Mouse (Mus musculus): Measurements from ENCODE around the gene 9430097D07Rik. TPM values are rescaled to one million over a fixed set of nuclear protein-coding genes. Genes with fewer than 3 reads are reported as not detected.

The 9430097D07Rik gene
- polyA plus RNA-seq, 1 experiment from 2014 or later = 0.56 TPM

DNA sequence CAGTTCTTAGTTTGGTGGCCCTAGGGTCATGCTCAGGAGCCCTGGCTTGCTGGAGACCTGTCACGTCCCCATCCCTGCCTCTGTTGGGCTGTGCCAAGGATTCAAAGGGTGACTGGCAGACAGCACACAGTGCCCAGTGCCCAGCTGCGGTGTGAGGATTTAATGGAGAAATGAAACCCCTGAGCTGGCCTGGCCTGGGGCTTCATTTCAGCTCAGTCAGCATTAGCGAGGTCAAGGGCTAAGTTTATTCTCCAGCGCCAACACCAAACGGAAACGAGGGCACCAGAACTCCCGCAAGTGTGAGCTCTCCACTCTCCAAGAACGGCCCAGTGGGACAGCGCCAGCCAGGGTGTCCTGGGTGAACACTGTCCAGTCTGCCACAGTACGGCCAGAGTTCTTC, 14.7 kb upstream of the 9430097D07Rik start:
- Histone ChIP-seq H3K9me3 (replicated peaks) (no peaks in the 10 kb centered on the region), H3K9ac (no peak overlapping the region), H3K36me3 (peaks cover 7% of the 10 kb centered on the region; the same call in 1 of the 2 replicates), H3K4me3 (no peak overlapping the region), H3K27me3 (no peaks in the 10 kb centered on the region; the same call in 1 of the 2 replicates), H3K27ac (no peak overlapping the region), H3K4me2 (replicated peaks) (no peak overlapping the region), H3K4me1 (peaks cover 13% of the 10 kb centered on the region; the same call in 1 of the 2 replicates)
- 74% methylated on average over 10 of the region's 10 CpGs for WGBS
- no peak for ATAC-seq (ENCODE audit: low FRiP score)

DNA sequence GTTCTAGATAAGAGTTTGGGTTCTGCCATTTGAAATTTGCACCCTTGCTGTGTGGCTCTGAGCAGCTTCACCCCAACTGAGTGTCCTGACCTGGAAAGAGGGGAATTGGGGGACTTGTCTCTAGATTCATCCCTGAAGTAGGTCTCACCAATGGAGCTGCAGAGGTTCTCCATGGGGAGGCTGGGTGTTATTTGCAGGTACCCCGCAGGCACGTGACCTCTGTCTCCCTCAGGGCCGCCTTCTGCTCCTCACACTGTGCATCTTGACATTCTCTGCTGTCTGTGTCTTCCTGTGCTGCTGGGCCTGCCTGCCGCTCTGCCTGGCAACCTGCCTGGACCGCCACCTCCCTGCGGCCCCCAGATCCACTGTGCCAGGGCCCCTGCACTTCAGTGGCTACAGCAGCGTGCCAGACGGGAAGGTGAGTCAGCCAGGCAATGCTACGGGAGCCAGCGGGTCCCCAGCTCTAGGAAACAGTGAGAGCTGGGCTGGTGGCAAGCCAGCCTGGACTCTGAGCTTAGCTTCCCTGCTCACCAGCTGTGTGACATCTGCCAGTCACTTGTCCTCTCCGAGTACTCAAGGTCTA, 13.8 kb upstream of the 9430097D07Rik start:
- peaks cover 13% of the 10 kb centered on the region; the same call in 1 of the 2 replicates for H3K4me1 ChIP-seq
- ATAC-seq (ENCODE audit: low FRiP score) = no peak
- H3K36me3 ChIP-seq = peaks cover 1% of the 10 kb centered on the region; the same call in 1 of the 2 replicates
- H3K27ac ChIP-seq = no peak overlapping the region
- WGBS = 70% methylated on average over 11 of the region's 11 CpGs
- H3K4me2 ChIP-seq (replicated peaks) = no peak overlapping the region
- no peak overlapping the region for H3K4me3 ChIP-seq
- H3K9me3 ChIP-seq (replicated peaks) = no peaks in the 10 kb centered on the region
- H3K27me3 ChIP-seq = no peaks in the 10 kb centered on the region; the same call in 1 of the 2 replicates
- H3K9ac ChIP-seq = 0 out of 2 replicates have a peak overlapping the region, but pooled peaks have one; percentile 38

DNA sequence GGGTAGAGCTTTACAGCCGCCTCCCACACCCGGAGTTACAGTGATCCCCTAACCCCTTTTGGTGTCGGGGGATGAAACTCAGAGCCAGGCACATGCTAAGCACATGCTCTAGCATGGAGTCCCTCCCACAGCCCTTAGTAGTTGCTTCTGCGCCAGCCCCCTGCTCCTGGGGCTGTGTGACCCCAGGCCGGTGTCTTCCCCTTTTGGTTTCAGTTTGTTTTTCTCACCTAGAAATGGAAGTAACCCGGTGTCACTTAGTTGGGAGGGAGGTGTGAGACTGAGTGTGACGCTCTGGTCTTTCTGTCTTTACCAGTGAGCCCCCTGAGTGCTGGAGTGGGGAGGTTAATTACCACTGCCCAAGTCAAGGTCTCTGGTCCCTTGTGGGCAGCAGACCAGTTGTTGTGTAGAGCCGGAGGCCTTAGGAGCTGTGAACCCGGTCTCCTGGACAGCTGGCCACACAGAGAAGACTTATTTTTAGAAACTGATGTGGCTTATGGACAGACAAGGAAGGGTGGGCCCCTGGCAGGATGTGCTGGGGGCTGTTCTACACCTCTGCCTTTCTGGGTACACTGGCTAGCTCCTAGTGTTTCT, 12.3 kb upstream of the 9430097D07Rik start:
- Histone ChIP-seq H3K9ac (peak overlapping the region; percentile 67; the same call in 1 of the 2 replicates), H3K36me3 (no peaks in the 10 kb centered on the region), H3K4me1 (peaks cover 19% of the 10 kb centered on the region), H3K4me2 (replicated peaks) (peak overlapping the region; percentile 59), H3K9me3 (replicated peaks) (no peaks in the 10 kb centered on the region), H3K27me3 (peaks cover 3% of the 10 kb centered on the region; the same call in 1 of the 2 replicates), H3K27ac (0 out of 2 replicates have a peak overlapping the region, but pooled peaks have one; percentile 0), H3K4me3 (peak overlapping the region; percentile 46)
- no peak for ATAC-seq (ENCODE audit: low FRiP score)
- 44% methylated on average over 9 of the region's 9 CpGs for WGBS

GRCm38 (mm10) chr2:32586871-32587351, 11.4 kb upstream of the 9430097D07Rik start, which contains the start of gene St6galnac4:
Gene St6galnac4 (plus strand): TSS chr2:32587095.
- no peaks in the 10 kb centered on the region for H3K9me3 ChIP-seq (replicated peaks)
- peaks cover 20% of the 10 kb centered on the region for H3K4me1 ChIP-seq
- H3K9ac ChIP-seq = peak within 1 kb of the TSS; percentile 67
- ATAC-seq (ENCODE audit: low FRiP score) = peak; percentile 70
- H3K27me3 ChIP-seq = peaks cover 10% of the 10 kb centered on the region
- WGBS = under 1% methylated on average over 38 of the region's 38 CpGs
- H3K27ac ChIP-seq = peak within 1 kb of the TSS; percentile 25; the same call in 1 of the 2 replicates
- peak within 1 kb of the TSS; percentile 46 for H3K4me3 ChIP-seq
- no peaks in the 10 kb centered on the region for H3K36me3 ChIP-seq
- H3K4me2 ChIP-seq (replicated peaks) = peak within 1 kb of the TSS; percentile 59

- H3K4me1 ChIP-seq = peaks cover 20% of the 10 kb centered on the region
- H3K4me3 ChIP-seq = no peak overlapping the region
- WGBS = 80% methylated on average over 7 of the region's 7 CpGs
- no peak overlapping the region for H3K4me2 ChIP-seq (replicated peaks)
- no peak for ATAC-seq (ENCODE audit: low FRiP score)
- no peak overlapping the region for H3K9ac ChIP-seq
- H3K27ac ChIP-seq = no peak overlapping the region
- H3K36me3 ChIP-seq = no peaks in the 10 kb centered on the region
- no peaks in the 10 kb centered on the region for H3K9me3 ChIP-seq (replicated peaks)
- peaks cover 19% of the 10 kb centered on the region for H3K27me3 ChIP-seq
These were observed 9.7 kb upstream of the 9430097D07Rik start for GRCm38 (mm10) chr2:32585149-32585714.

- Histone ChIP-seq H3K9ac (no peak overlapping the region; the same call in 1 of the 2 replicates), H3K4me2 (replicated peaks) (peak overlapping the region; percentile 54), H3K9me3 (replicated peaks) (no peaks in the 10 kb centered on the region), H3K36me3 (no peaks in the 10 kb centered on the region), H3K27me3 (peaks cover 38% of the 10 kb centered on the region), H3K4me3 (peak overlapping the region; percentile 18; the same call in 1 of the 2 replicates), H3K27ac (no peak overlapping the region; the same call in 1 of the 2 replicates), H3K4me1 (peaks cover 14% of the 10 kb centered on the region)
- WGBS = 15% methylated on average over 37 of the region's 37 CpGs
- ATAC-seq (ENCODE audit: low FRiP score) = peak; percentile 69
These were observed 7.6 kb upstream of the 9430097D07Rik start for GRCm38 (mm10) chr2:32582830-32583799.

DNA sequence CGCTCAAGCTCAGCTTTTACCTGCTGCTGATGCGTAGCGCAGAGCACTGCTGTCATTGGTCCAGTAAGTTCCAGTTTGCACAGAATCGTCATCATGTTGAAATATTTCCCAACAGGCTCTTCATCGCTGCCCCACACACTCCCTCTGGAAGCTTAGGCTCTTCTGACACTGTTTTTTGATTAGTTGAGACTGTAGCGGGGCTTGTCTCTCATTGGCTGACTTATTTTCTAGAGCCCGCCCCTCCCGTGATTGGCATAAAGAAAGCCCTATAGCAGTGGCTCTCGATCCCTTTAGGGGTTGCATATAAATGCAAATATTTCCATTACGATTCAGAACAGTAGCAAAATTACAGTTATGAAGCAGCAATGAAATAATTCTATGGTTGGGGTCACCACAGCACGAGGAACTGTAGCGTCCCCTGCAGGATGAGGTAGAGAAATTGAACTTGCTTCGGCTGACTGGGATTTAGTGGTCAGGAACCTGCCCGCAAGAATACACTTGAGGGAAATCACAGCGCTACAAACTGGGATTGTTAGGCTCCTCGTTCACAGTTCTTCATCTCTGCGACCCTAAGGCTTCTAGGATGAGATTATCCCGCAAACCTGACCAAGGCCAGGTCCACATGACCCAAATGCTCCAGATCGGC, 6.1 kb upstream of the 9430097D07Rik start:
- 0 out of 2 replicates have a peak overlapping the region, but pooled peaks have one; percentile 23 for H3K27ac ChIP-seq
- 32% methylated on average over 19 of the region's 19 CpGs for WGBS
- H3K4me2 ChIP-seq (replicated peaks) = peak overlapping the region; percentile 37
- no peaks in the 10 kb centered on the region for H3K9me3 ChIP-seq (replicated peaks)
- peaks cover 6% of the 10 kb centered on the region for H3K4me1 ChIP-seq
- peaks cover 45% of the 10 kb centered on the region for H3K27me3 ChIP-seq
- H3K4me3 ChIP-seq = peak overlapping the region; percentile 20; the same call in 1 of the 2 replicates
- no peak overlapping the region for H3K9ac ChIP-seq
- no peaks in the 10 kb centered on the region for H3K36me3 ChIP-seq
- peak; percentile 55; the same call in 1 of the 2 replicates for ATAC-seq (ENCODE audit: low FRiP score)

GRCm38 (mm10) chr2:32578146-32579046, 2.9 kb upstream of the 9430097D07Rik start:
- Histone ChIP-seq H3K27me3 (peaks cover 52% of the 10 kb centered on the region), H3K4me1 (peaks cover 17% of the 10 kb centered on the region), H3K4me2 (replicated peaks) (no peak overlapping the region), H3K9ac (no peak overlapping the region), H3K9me3 (replicated peaks) (no peaks in the 10 kb centered on the region), H3K4me3 (no peak overlapping the region), H3K36me3 (peaks cover 2% of the 10 kb centered on the region; the same call in 1 of the 2 replicates), H3K27ac (no peak overlapping the region)
- 43% methylated on average over 25 of the region's 30 CpGs for WGBS
- no peak for ATAC-seq (ENCODE audit: low FRiP score)

DNA sequence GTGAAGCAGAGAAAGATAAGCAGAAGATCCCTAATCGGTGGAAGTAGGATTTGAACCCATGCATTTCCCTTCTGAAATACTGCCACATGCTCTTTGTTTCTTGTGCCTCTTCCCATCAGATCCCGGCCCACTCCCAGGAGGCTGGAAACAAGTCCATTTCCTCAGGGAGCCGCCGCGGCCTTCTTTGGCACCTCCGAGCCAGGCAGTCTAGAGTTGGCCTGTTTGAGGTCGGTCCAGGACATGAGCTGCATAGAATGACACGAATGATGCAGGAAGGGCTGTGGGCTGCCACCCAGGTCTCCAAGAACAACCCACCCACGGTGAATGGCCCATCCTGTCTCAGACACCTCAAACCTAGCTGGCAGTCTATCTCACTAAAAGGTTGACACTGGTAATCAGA, 1.0 kb upstream of the 9430097D07Rik start:
- no peak for ATAC-seq (ENCODE audit: low FRiP score)
- 88% methylated on average over 9 of the region's 9 CpGs for WGBS
- Histone ChIP-seq H3K27me3 (peaks cover 42% of the 10 kb centered on the region), H3K4me2 (replicated peaks) (no peak overlapping the region; the same call in 1 of the 2 replicates), H3K36me3 (peaks cover 10% of the 10 kb centered on the region), H3K4me3 (no peak overlapping the region), H3K9me3 (replicated peaks) (no peaks in the 10 kb centered on the region), H3K9ac (no peak overlapping the region), H3K4me1 (peaks cover 21% of the 10 kb centered on the region), H3K27ac (no peak overlapping the region)

DNA sequence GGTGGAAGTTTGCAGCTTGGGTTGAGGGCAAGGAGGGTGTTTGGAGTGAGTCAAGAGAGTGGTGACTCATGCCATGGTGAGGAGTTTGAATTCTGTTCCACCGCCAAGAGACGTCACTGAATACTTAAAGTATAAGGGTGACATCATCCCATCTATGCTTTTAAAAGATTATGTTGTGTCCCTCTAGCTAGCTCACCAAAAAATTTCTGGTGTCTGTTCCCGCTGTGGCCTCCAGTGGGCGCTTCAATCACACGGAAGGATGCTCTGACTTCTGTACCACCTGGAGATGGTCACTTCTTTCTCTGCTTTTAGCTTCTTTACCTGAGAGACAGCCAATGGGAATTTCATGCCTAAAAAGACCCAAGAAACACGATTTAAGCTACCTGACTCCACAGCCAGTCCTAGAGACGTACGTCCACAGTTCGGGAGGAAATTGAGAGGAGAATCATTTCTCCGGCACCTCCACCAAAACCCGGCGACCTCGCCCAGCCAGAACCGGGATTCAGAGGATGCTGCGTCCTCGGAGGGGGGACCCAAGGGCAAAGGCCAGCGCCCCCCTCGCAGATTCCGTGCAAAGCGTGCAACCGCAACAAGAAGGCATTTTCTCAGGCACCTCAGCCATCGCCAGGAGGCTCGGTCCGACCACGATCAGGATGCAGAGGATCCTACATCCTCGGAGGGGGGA, 441 bp downstream of the 9430097D07Rik start:
- Histone ChIP-seq H3K4me2 (replicated peaks) (peak overlapping the region; percentile 100), H3K9me3 (replicated peaks) (no peaks in the 10 kb centered on the region), H3K27me3 (peaks cover 32% of the 10 kb centered on the region), H3K36me3 (peaks cover 10% of the 10 kb centered on the region), H3K27ac (no peak overlapping the region), H3K4me3 (peak overlapping the region; percentile 51), H3K4me1 (peaks cover 25% of the 10 kb centered on the region), H3K9ac (peak overlapping the region; percentile 64)
- WGBS = 1% methylated on average over 26 of the region's 26 CpGs
- no peak for ATAC-seq (ENCODE audit: low FRiP score)
